Mouse (Mus musculus) retina, embryonic 14.5 days (tissue): Measurements from ENCODE around the gene Gmds.

Experiments
- DNase-seq: peaks from one replicate; pipeline ENCODE4 v3.0.0-alpha.2; 2015; ENCODE audit warnings: low spot score

The Gmds gene

DNA sequence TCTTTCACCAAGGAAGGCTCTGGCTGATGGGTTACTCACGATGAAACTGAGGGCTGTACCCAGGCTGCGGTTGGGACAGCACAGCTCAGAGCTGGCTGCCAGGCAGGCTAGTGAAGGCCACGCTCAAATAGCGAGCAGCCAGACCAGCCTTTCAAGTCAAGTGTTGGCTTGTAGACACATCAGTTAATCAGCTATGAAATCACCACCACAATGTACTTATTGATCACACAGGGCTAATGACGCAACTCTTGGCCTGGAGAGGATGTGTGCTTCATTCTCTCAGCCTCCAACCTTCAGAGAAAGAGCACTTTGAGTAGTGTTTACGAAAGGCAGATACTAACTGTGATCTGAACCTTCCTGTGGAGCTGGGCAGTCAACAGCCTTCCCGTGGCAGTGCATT lies 383.4 kb downstream of the Gmds start:
- no peak for DNase-seq

DNA sequence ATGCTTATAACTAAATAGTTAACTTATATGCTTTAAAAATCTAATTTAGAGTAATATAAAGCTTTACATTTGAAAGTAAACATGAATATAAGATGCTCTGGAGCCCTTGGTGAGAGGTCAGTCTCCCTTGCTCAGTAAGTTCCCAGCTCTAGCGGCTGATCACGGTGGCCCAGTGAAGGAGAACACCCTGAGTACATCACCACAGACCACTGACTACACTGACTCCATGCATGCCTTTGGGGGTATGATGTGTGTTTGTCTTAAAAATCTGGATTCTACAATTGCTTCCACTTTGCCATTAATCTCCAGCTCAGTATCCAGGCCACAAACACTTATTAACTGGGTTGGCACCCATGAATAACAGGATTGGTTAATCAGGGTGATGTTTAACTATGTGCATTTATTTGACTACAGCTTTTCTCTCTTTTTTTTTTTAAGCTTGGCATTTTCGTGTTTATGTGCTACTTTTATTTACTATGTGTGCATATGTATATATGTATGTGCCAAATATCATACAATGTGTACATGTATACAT lies 393.8 kb downstream of the Gmds start:
- DNase-seq = no peak

- DNase-seq = no peak
Observed at GRCm38 (mm10) chr13:31943482-31944275, 394.9 kb downstream of the Gmds start.

GRCm38 (mm10) chr13:31929299-31929698 lies 409.2 kb downstream of the Gmds start:
- DNase-seq = no peak

GRCm38 (mm10) chr13:31926599-31926998 lies 411.9 kb downstream of the Gmds start:
- no peak for DNase-seq

GRCm38 (mm10) chr13:31924506-31924905 lies 414.0 kb downstream of the Gmds start:
- DNase-seq = no peak

- no peak for DNase-seq
Observed at GRCm38 (mm10) chr13:31919716-31920115, 418.8 kb downstream of the Gmds start.

DNA sequence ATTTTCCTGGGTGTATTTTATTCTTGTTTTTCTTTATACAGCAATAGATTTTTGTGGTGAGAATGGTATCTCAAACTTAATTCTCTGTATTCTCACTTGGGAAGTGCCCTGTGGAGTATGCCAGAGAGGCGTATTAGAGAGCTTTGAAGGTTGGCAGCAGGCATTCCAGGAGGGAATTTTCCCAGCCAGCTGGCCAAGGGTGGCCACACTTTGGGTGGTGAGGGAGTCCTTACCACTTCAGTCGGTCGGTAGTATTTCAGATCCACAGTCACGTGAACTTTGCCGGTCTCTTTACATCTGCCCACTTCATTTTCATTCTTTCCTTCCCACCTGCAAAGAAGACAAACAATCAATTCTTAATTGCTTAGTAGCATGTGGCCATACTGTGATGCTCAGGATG lies 421.2 kb downstream of the Gmds start:
- no peak for DNase-seq

GRCm38 (mm10) chr13:31915748-31916147 lies 422.8 kb downstream of the Gmds start:
- no peak for DNase-seq

GRCm38 (mm10) chr13:31914901-31915587 lies 423.5 kb downstream of the Gmds start:
- DNase-seq = no peak

GRCm38 (mm10) chr13:31911956-31912355 lies 426.6 kb downstream of the Gmds start:
- peak; percentile 20 for DNase-seq

DNA sequence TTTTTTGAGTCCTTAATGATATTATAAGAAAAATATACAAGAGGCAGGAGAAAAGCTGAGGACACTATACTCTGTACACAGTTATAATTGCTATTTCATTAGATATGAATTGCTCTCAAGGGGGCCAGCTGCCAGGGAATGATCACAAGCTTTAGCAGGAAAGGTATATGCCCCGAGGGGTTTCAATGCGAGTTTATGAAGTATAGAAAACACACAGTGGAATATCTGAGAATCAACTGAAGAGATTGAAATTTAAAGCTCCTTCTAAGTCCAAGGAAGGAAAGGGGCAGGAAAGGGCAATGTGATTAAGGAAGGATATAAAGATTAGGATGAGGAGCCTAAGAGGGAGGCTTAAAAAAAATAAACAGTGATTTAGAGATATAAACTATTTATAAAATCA lies 427.2 kb downstream of the Gmds start:
- no peak for DNase-seq

DNA sequence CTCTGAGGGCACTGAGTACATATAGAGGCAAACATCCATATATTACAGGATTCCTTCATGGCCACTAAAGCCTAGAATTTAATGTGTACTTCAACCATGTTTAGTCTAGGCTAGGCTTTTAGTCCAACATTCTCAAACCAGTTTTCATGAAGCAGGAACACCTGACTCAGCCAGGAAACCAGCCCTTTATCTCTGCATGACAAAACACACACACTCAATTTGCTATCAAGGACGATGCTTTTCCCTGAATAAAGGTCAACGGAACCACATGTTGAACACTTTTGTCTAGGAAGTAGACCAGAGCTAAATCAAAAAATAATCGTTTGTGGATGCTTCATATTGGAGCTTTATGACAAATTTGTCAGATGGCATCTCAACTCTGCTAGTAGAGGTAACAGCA lies 429.5 kb downstream of the Gmds start:
- DNase-seq = no peak

DNA sequence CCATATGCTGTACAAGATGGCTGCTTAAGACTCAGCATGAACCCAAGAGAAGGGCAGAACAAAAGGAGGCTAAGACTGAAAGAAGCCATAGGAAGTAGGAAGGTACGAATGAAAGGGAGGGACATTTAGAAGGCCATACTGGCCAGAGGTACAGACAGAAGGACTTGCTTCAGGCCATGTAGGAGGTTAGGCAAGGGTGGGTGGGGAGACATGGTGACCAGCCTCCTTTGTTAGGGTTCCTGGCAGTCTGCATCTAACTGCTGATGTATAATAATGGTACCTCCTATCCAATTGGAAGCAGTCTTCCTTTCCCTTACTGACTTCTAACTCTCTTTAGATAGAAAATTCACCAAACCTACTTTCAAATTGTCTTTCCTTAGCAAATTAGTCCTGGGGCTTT lies 432.0 kb downstream of the Gmds start:
- DNase-seq = no peak

GRCm38 (mm10) chr13:31900191-31900590 lies 438.3 kb downstream of the Gmds start:
- no peak for DNase-seq

DNA sequence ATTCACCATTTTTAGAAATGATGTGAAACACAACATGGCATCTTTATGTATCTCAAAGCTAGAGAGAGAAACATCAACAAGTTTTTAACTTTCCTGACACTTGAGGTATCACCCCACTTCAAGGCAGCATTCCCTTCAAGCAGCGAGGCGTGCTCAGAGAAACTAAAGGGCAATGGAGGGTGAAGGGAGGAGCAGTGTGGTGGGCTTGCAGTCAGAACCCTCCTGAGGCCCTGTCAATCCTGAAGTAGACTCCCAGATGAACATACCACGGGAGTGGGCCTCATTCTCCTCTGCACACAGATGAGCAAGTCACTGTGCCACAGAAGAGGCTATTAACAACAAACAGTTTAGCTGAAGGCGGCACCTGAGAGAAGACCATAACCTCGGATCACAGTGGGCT lies 439.1 kb downstream of the Gmds start:
- no peak for DNase-seq

DNA sequence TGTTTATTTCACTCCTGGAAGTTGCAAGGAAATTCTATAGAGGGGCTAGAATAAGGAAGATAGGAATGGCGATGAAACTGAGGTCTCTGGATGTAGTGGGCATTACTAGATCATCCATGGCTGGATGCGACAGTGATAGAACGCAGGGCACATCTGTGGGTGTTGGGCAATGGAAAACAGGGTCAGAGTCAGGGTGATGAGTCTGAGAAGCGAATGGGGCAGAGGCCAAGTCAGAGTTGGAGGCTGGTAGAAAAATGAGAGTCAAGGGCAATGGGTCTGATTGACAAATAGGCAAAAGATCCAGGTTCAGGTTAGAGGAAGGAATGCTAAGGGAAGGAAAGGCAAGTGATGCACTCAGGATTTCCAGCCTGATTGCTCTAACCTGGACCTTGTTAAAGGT lies 441.0 kb downstream of the Gmds start:
- DNase-seq = no peak

GRCm38 (mm10) chr13:31894511-31894910 lies 444.0 kb downstream of the Gmds start:
- DNase-seq = no peak

GRCm38 (mm10) chr13:31892913-31893514 lies 445.5 kb downstream of the Gmds start:
- DNase-seq = no peak

GRCm38 (mm10) chr13:31888500-31888899 lies 450.0 kb downstream of the Gmds start:
- DNase-seq = no peak

- no peak for DNase-seq
Observed at GRCm38 (mm10) chr13:31885769-31886168, 452.8 kb downstream of the Gmds start.

- no peak for DNase-seq
Observed at GRCm38 (mm10) chr13:31878805-31879477, 459.6 kb downstream of the Gmds start.
